Mouse (Mus musculus) heart, embryonic 10.5 days (tissue): ENCODE results near the gene Oca2. TPM values are rescaled to one million over a fixed set of nuclear protein-coding genes. Genes with fewer than 3 reads are reported as not detected.

Source experiments
- polyA plus RNA-seq: library from polyadenylated mRNA; unstranded; fragments of >200 nt; fragmentation: Nextera tagmentation; extraction: Ambion mirVana; gene quantifications from 2 replicates; pipeline ENCODE4 v1.2.1, GENCODE M21; 2016

The Oca2 gene
- polyA plus RNA-seq, 1 experiment from 2014 or later: not detected

Other genes with a start within 250 kb of the Oca2 start
- 5.6 and 6.8 TPM in 2 replicates for gene Nipa1, start 219.8 kb upstream of the Oca2 start, polyA plus RNA-seq
- 18.1 and 20.8 TPM in 2 replicates for gene Herc2, start 189.6 kb upstream of the Oca2 start, polyA plus RNA-seq